Mouse (Mus musculus) thymus, adult 2 months (tissue): ENCODE measurements at regions not wholly inside any gene's neighbourhood (a gene's known extent, or its start where the extent isn't known, plus 50 kb on each side); places are given as distances from the start of the nearest gene placed in this dataset.

Source experiments
- DNase-seq: peaks from one replicate; pipeline ENCODE4 v3.0.0; 2021
- H3K27ac ChIP-seq: fragments of 200-500 bp; 2 replicates; pipeline ENCODE4 v1.5.1; 2012; ENCODE audit warnings: low read length, control low read depth; ENCODE audit not compliant: control insufficient read depth, insufficient read depth
- H3K27me3 ChIP-seq: fragments of 200-500 bp; 2 replicates; pipeline ENCODE4 v1.6.1; 2012; ENCODE audit warnings: mild to moderate bottlenecking, low read length, moderate library complexity, mixed read lengths; ENCODE audit not compliant: control insufficient read depth, insufficient read depth
- H3K36me3 ChIP-seq: fragments of 200-500 bp; 2 replicates; pipeline ENCODE4 v1.6.1; 2012; ENCODE audit warnings: mild to moderate bottlenecking, low read length, moderate library complexity; ENCODE audit not compliant: control insufficient read depth, insufficient read depth
- H3K4me1 ChIP-seq: fragments of 200-500 bp; replicated peaks from 2 replicates; pipeline ENCODE4 v1.6.1; 2012; ENCODE audit warnings: low read length; ENCODE audit not compliant: control insufficient read depth, insufficient read depth
- H3K4me3 ChIP-seq: fragments of 200-500 bp; 2 replicates; pipeline ENCODE4 v1.5.1; 2012; ENCODE audit warnings: mild to moderate bottlenecking, low read length, control low read depth, moderate library complexity; ENCODE audit not compliant: control insufficient read depth, insufficient read depth
- CTCF ChIP-seq: fragments of 200-500 bp; IDR thresholded peaks from 2 replicates; pipeline ENCODE4 v1.5.1; 2012; ENCODE audit warnings: mild to moderate bottlenecking, control low read depth, low read length, moderate library complexity, borderline replicate concordance; ENCODE audit not compliant: control insufficient read depth, poor library complexity, insufficient read depth; ENCODE audit errors: extremely low read depth
- POLR2A ChIP-seq: fragments of 200-500 bp; IDR thresholded peaks from 2 replicates; pipeline ENCODE4 v1.6.1; 2012; ENCODE audit warnings: mild to moderate bottlenecking, low read length, control low read depth, moderate library complexity; ENCODE audit not compliant: control insufficient read depth, poor library complexity, insufficient read depth; ENCODE audit errors: extremely low read depth
- WGBS: fragments of 180-500 bp; shearing (Covaris S2); methylation state at CpG from one replicate; pipeline ENCODE4 v1.1.7; 2018; 5-methylcytosine and 5-hydroxymethylcytosine counted together

- DNase-seq = peak; percentile 21
- TF ChIP-seq POLR2A = no peak
- no peak for TF ChIP-seq CTCF
- no peak overlapping the region for H3K4me3 ChIP-seq
- no peak overlapping the region for H3K27ac ChIP-seq
- H3K4me1 ChIP-seq = no peaks in the 10 kb centered on the region
- 25% methylated on average over 9 of the region's 9 CpGs for WGBS
- no peaks in the 10 kb centered on the region for H3K36me3 ChIP-seq
- no peaks in the 10 kb centered on the region for H3K27me3 ChIP-seq
Observed at GRCm38 (mm10) chr4:87359483-87359882, 129.2 kb upstream of the Slc24a2 start.

DNA sequence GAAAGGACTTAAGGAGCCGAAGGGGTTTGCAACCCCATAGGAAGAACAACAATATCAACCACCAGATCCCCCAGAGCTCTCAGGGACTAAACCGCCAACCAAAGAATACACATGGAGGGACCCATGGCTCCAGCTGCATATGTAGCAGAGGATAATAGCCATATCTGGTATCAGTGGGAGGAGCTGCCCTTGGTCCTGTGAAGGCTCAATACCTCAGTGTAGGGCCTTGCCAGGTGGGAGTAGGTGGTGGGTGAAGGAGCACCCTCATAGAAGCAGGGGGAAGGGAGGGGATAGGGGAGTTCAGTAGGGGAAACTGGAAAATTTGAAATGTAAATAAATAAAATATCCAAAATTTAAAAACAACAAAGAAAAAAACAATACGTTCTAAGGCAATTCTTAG lies 128.7 kb upstream of the Slc24a2 start:
- H3K36me3 ChIP-seq = no peaks in the 10 kb centered on the region
- no peak overlapping the region for H3K27ac ChIP-seq
- WGBS = 99% methylated on average over 3 of the region's 3 CpGs
- TF ChIP-seq CTCF = no peak
- no peaks in the 10 kb centered on the region for H3K4me1 ChIP-seq
- H3K4me3 ChIP-seq = no peak overlapping the region
- DNase-seq = no peak
- no peaks in the 10 kb centered on the region for H3K27me3 ChIP-seq

GRCm38 (mm10) chr4:87332968-87333367 lies 102.7 kb upstream of the Slc24a2 start:
- TF ChIP-seq POLR2A (no peak), CTCF (no peak)
- WGBS = 95% methylated on average over 2 of the region's 2 CpGs
- no peaks in the 10 kb centered on the region for H3K27me3 ChIP-seq
- no peaks in the 10 kb centered on the region for H3K4me1 ChIP-seq
- no peak overlapping the region for H3K27ac ChIP-seq
- no peak for DNase-seq
- H3K4me3 ChIP-seq = no peak overlapping the region
- H3K36me3 ChIP-seq = no peaks in the 10 kb centered on the region

GRCm38 (mm10) chr4:87329136-87329535 lies 98.9 kb upstream of the Slc24a2 start:
- Histone ChIP-seq H3K4me3 (no peak overlapping the region), H3K36me3 (no peaks in the 10 kb centered on the region), H3K4me1 (no peaks in the 10 kb centered on the region), H3K27ac (no peak overlapping the region), H3K27me3 (no peaks in the 10 kb centered on the region)
- TF ChIP-seq POLR2A (no peak), CTCF (no peak)
- no peak for DNase-seq
- WGBS = 87% methylated on average over 6 of the region's 6 CpGs

DNA sequence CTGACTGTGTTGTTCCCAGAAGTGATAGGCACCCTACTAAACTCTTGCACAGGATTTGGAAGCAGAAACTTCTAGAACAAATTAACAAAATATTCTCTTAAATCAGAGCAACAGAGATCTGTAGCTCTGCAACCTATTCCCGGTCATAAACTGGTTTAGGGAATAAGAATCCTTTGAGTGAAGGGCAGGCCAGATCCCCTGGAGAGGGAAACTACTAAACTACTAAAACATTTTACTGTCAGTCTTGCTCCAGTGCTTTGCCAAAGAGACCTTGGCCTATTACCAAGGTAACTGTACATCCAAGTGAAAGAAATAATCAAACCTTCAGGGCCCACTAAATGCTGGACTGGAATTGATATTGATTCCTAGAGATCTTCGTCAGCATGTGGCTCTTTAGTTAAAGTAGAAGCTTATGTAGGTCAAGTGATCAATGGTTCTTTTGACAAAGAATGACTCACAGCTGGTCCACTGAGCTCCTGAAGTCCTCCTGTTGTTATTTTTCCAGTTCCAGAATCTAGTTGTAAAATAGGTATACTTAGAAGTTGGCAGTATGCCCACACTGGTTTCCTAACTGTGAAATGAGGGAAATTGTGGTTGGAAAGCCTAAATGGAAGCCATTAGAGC lies 91.6 kb upstream of the Slc24a2 start:
- H3K36me3 ChIP-seq = no peaks in the 10 kb centered on the region
- H3K27ac ChIP-seq = no peak overlapping the region
- H3K4me1 ChIP-seq = no peaks in the 10 kb centered on the region
- H3K27me3 ChIP-seq = no peaks in the 10 kb centered on the region
- DNase-seq = no peak
- no peak overlapping the region for H3K4me3 ChIP-seq
- WGBS = 91% methylated on average over 2 of the region's 2 CpGs
- TF ChIP-seq POLR2A (no peak), CTCF (no peak)

DNA sequence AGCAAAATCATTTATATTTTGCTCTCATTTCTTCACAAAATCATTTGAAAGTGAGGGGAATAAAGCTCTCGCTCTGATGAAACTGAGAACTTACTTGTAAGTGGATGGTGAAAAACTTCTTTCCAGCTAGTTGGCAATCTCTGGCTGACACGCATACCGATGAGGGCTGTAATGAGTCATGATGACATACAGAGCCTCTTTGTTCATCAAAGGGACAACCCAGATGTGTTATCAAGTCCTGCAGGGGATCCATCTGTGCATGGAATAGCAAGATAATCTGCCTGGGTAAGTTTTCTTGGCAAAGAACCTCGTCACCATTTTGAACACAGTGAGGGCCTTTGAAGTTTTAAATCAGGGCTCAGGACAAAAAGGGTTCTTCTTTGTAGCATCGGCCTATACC lies 67.9 kb upstream of the Slc24a2 start:
- no peaks in the 10 kb centered on the region for H3K27me3 ChIP-seq
- no peaks in the 10 kb centered on the region for H3K4me1 ChIP-seq
- no peak overlapping the region for H3K27ac ChIP-seq

DNA sequence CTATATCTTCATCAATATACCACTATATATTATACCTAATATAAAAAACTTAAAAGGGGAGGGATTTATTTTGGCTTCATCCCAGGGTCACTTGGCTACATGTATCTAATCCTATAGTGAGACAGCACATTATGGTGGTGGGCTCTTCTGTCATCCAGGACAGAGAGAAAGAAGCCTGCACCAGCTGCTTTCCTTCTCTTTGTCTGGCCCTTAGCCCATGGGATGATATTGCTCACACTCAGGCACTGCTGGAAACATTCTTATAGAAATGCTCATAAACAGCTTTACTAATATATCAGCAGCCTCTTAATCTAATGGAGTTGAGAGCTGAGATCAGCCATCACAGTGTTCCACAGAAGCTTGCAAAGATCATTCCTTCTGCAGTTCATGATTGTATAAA lies 64.3 kb upstream of the Slc24a2 start:
- no peaks in the 10 kb centered on the region for H3K4me1 ChIP-seq
- H3K27me3 ChIP-seq = no peaks in the 10 kb centered on the region
- no peak overlapping the region for H3K27ac ChIP-seq
- no peaks in the 10 kb centered on the region for H3K36me3 ChIP-seq
- no peak for TF ChIP-seq CTCF
- no peak for TF ChIP-seq POLR2A
- H3K4me3 ChIP-seq = no peak overlapping the region
- no peak for DNase-seq

More for the DNA sequence above, 67.9 kb upstream of the Slc24a2 start:
- WGBS = 92% methylated on average over 5 of the region's 5 CpGs
- no peak for DNase-seq
- TF ChIP-seq POLR2A = no peak
- TF ChIP-seq CTCF = no peak
- H3K36me3 ChIP-seq = no peaks in the 10 kb centered on the region
- H3K4me3 ChIP-seq = no peak overlapping the region
